Comparison of ENCODE assay signal across 7 mouse cellular contexts in genomic region chr14:43924688-43925403, GRCm38 (mm10). TPM values are rescaled to one million over a fixed set of nuclear protein-coding genes. Genes with fewer than 3 reads are reported as not detected.
A peak's percentile ranks its signal among the peaks of the same experiment; 100 is the strongest.
DNase-seq lines count a peak whose midpoint lies in the region; ATAC-seq and TF ChIP-seq lines count a peak whose summit lies in the region.
"Not testable (repeated sequence)": the region's sequence is repeated elsewhere in the genome, so short reads cannot be mapped to it uniquely, and the experiment has no call there.

Gm8113 (plus strand) TSS chr14:43925390.

- not testable (repeated sequence) for H3K27me3 ChIP-seq in embryonic facial prominence, embryonic 14.5 days (replicated peaks; ENCODE audit: control insufficient read depth, insufficient read depth, low read length); kidney, adult 2 months (replicated peaks; ENCODE audit: control insufficient read depth, insufficient read depth, low read length); midbrain, embryonic 10.5 days (ENCODE audit: low read depth, poor library complexity, severe bottlenecking)

- WGBS in embryonic facial prominence, embryonic 14.5 days, result 9% methylated on average over 10 of the region's 10 CpGs
- WGBS in kidney, adult 2 months, result 8% methylated on average over 10 of the region's 10 CpGs
- WGBS in midbrain, embryonic 10.5 days, result 8% methylated on average over 10 of the region's 10 CpGs

- H3K9me3 ChIP-seq in embryonic facial prominence, embryonic 14.5 days (ENCODE audit: control insufficient read depth, low read length); midbrain, embryonic 10.5 days (replicated peaks): not testable (repeated sequence)

- DNase-seq in adrenal gland, postnatal 25 days, result peak; percentile 39
- peak; percentile 90 for DNase-seq in embryonic facial prominence, embryonic 14.5 days (ENCODE audit: low spot score)
- peak; percentile 44 to 74 for DNase-seq in heart, adult 18-20 months
- DNase-seq in kidney, adult 2 months, result peak; percentile 53
- peak; percentile 55 for DNase-seq in left cerebral cortex, postnatal 4 days
- DNase-seq in midbrain, embryonic 10.5 days (ENCODE audit: low spot score), result peak; percentile 82
- peak; percentile 65 for DNase-seq in right cerebral cortex, postnatal 4 days

- peak within 1 kb of the TSS; percentile 82 for H3K27ac ChIP-seq in embryonic facial prominence, embryonic 14.5 days (replicated peaks; ENCODE audit: low read depth, low read length)
- not testable (repeated sequence) for H3K27ac ChIP-seq in kidney, adult 2 months (ENCODE audit: insufficient read depth, low read depth, low read length)
- H3K27ac ChIP-seq in midbrain, embryonic 10.5 days (replicated peaks), result peak within 1 kb of the TSS; percentile 91

- H3K9ac ChIP-seq in embryonic facial prominence, embryonic 14.5 days (ENCODE audit: low read depth, low read length), result peak within 1 kb of the TSS; percentile 67

- ATAC-seq in embryonic facial prominence, embryonic 14.5 days (ENCODE audit: low read depth), result peak; percentile 97

- intact Hi-C loops in left cerebral cortex, postnatal 4 days (cut with DNase I), result not testable (repeated sequence)

- not testable (repeated sequence) for TF ChIP-seq POLR2A in kidney, adult 2 months (IDR thresholded peaks at IDR 0.05; ENCODE audit: low read depth, low read length)

- TF ChIP-seq CTCF in kidney, adult 2 months (conservative IDR thresholded peaks at IDR 0.05; ENCODE audit: insufficient read depth, insufficient read length, low read depth, low read length), result peak; percentile 72

- peak within 1 kb of the TSS; percentile 51 for H3K4me2 ChIP-seq in embryonic facial prominence, embryonic 14.5 days (ENCODE audit: low read depth, low read length)

- H3K4me3 ChIP-seq in embryonic facial prominence, embryonic 14.5 days (ENCODE audit: low read depth, low read length), result peak within 1 kb of the TSS; percentile 47
- peak within 1 kb of the TSS; percentile 68 for H3K4me3 ChIP-seq in kidney, adult 2 months (ENCODE audit: insufficient read depth, low read depth, low read length)
- H3K4me3 ChIP-seq in midbrain, embryonic 10.5 days, result peak within 1 kb of the TSS; percentile 55

- H3K36me3 ChIP-seq in embryonic facial prominence, embryonic 14.5 days (ENCODE audit: control insufficient read depth, insufficient read depth, low read length); kidney, adult 2 months (ENCODE audit: control insufficient read depth, insufficient read depth, low read length); midbrain, embryonic 10.5 days: not testable (repeated sequence)

- not testable (repeated sequence) for H3K4me1 ChIP-seq in embryonic facial prominence, embryonic 14.5 days (ENCODE audit: control insufficient read depth, insufficient read depth, low read length); kidney, adult 2 months (ENCODE audit: control insufficient read depth, insufficient read depth, low read length); midbrain, embryonic 10.5 days

RNA-seq across cellular contexts. Expression of gene Gm8113, which starts in this region (rescaled TPM):
- 7.6 and 10.1 TPM in 2 replicates for total RNA-seq in adrenal gland, postnatal 25 days (2021)
- polyA plus RNA-seq in embryonic facial prominence, embryonic 14.5 days (2014; fragmentation: Nextera tagmentation; extraction: Ambion mirVana), result 5.2 and 5.7 TPM in 2 replicates
- total RNA-seq in heart, adult 18-20 months (2021), result 1 to 10 TPM; 4.2 to 4.5 TPM
- polyA plus RNA-seq in kidney, adult 2 months (2012; rRNA removed), result 0.30 and 0.33 TPM in 2 replicates
- total RNA-seq in left cerebral cortex, postnatal 4 days (2021), result under 1 TPM; 0.77 to 0.78 TPM
- polyA plus RNA-seq in midbrain, embryonic 10.5 days (2016; fragmentation: Nextera tagmentation; extraction: Ambion mirVana), result 4.0 and 4.1 TPM in 2 replicates

Comparison
In these comparisons a context has a peak if more than half of its experiments do, and no peak if none do; other contexts are left out.
1. Peak in DNase-seq and H3K4me3 ChIP-seq in kidney, adult 2 months; RNA of the gene not detected or under 1 TPM.
2. Peak in DNase-seq in left cerebral cortex, postnatal 4 days; RNA of the gene not detected or under 1 TPM.
3. DNase-seq: peak in every context shown above with its lines; median percentile 90 in embryonic facial prominence, embryonic 14.5 days; 82 in midbrain, embryonic 10.5 days; 65 in right cerebral cortex, postnatal 4 days; 59 in heart, adult 18-20 months; 55 in left cerebral cortex, postnatal 4 days; 53 in kidney, adult 2 months; 39 in adrenal gland, postnatal 25 days.